Mouse (Mus musculus) forebrain, embryonic 16.5 days (tissue): ENCODE measurements around the gene Syt8. TPM values are rescaled to one million over a fixed set of nuclear protein-coding genes. Genes with fewer than 3 reads are reported as not detected.

Source experiments
- ATAC-seq: fragments of 200-750 bp; cut with Nextera tagmentation; 2 replicates; pipeline ENCODE4 v1.8.0; 2017; ENCODE audit warnings: mild to moderate bottlenecking, moderate library complexity
- H3K27ac ChIP-seq: fragments of 300-500 bp; sonication (generic); 2 replicates; pipeline ENCODE4 v1.5.1; 2014; ENCODE audit warnings: low read length, control low read depth
- H3K27me3 ChIP-seq: fragments of 300-500 bp; sonication (generic); replicated peaks from 2 replicates; pipeline ENCODE4 v1.6.1; 2014; ENCODE audit warnings: low read length; ENCODE audit not compliant: control insufficient read depth, insufficient read depth
- H3K36me3 ChIP-seq: fragments of 300-500 bp; sonication (generic); 2 replicates; pipeline ENCODE4 v1.6.1; 2014; ENCODE audit not compliant: control insufficient read depth, insufficient read depth
- H3K4me1 ChIP-seq: fragments of 300-500 bp; sonication (generic); replicated peaks from 2 replicates; pipeline ENCODE4 v1.6.1; 2014; ENCODE audit warnings: low read length; ENCODE audit not compliant: control insufficient read depth, insufficient read depth
- H3K4me2 ChIP-seq: fragments of 300-500 bp; sonication (generic); 2 replicates; pipeline ENCODE4 v1.6.1; 2014; ENCODE audit warnings: mild to moderate bottlenecking, low read length, control low read depth
- H3K4me3 ChIP-seq: fragments of 300-500 bp; sonication (generic); replicated peaks from 2 replicates; pipeline ENCODE4 v1.5.1; 2014; ENCODE audit warnings: mild to moderate bottlenecking, low read length, control low read depth
- H3K9ac ChIP-seq: fragments of 300-500 bp; sonication (generic); replicated peaks from 2 replicates; pipeline ENCODE4 v1.6.1; 2014; ENCODE audit warnings: low read depth, low read length, control low read depth
- H3K9me3 ChIP-seq: fragments of 300-500 bp; sonication (generic); 2 replicates; pipeline ENCODE4 v1.6.1; 2016; ENCODE audit warnings: low read length; ENCODE audit not compliant: control insufficient read depth
- WGBS: fragments of 180-500 bp; shearing (Covaris S2); extraction: QIAGEN DNeasy Blood & Tissue Kit; methylation state at CpG from one replicate; pipeline ENCODE4 v1.1.7; 2014; 5-methylcytosine and 5-hydroxymethylcytosine counted together
- polyA plus RNA-seq: library from polyadenylated mRNA; unstranded; fragments of >200 nt; fragmentation: Nextera tagmentation; extraction: Ambion mirVana; gene quantifications from 2 replicates; pipeline ENCODE4 v1.2.1, GENCODE M21; 2015

Syt8 gene
- not detected in 2 replicates for polyA plus RNA-seq

DNA sequence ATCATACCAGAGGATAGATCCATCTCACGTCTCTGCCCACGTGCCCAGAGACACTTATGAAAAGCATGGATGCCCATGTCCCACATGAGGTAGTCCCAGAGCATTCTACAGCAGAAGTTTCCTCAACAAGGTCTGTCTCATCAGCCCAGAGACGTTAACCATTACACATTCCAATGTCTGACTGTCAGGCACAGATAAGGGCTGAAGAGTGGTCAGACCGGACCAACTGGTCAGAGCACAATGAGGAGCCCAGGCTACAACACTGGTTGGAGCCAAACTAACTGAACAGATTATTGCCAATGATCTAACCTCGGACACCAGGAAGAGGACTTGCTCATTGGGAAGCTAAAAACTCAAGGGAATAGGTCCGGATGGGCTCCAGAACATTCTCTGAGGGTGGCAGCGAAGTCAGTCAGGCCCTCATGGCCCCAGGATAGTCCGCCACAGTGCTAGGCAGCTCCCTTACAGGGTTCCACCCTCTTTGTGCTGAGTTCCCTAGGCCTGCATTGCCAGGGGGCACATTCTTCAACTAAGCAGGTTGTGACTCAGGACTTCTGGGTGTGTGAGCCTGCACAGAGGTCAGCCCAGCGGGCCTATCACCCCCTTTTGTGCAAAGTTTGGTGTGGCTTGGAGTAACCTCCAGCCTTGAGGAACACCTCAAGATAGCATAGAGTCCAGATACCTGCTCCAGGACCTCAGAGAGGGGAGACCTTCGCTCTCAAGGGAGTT lies at the start of gene Syt8:
Gene Syt8, plus strand, starts transcription at position 714 of the 729 bp plus-strand sequence.
- no peak within 1 kb of the TSS for H3K27ac ChIP-seq
- H3K36me3 ChIP-seq, result no peaks in the 10 kb centered on the region
- no peaks in the 10 kb centered on the region for H3K9me3 ChIP-seq
- H3K4me3 ChIP-seq, result no peak within 1 kb of the TSS
- H3K27me3 ChIP-seq, result no peaks in the 10 kb centered on the region
- 90% methylated on average over 10 of the region's 10 CpGs for WGBS
- peaks cover 10% of the 10 kb centered on the region for H3K4me1 ChIP-seq
- no peak within 1 kb of the TSS for H3K9ac ChIP-seq
- ATAC-seq, result no peak
- no peak within 1 kb of the TSS for H3K4me2 ChIP-seq

DNA sequence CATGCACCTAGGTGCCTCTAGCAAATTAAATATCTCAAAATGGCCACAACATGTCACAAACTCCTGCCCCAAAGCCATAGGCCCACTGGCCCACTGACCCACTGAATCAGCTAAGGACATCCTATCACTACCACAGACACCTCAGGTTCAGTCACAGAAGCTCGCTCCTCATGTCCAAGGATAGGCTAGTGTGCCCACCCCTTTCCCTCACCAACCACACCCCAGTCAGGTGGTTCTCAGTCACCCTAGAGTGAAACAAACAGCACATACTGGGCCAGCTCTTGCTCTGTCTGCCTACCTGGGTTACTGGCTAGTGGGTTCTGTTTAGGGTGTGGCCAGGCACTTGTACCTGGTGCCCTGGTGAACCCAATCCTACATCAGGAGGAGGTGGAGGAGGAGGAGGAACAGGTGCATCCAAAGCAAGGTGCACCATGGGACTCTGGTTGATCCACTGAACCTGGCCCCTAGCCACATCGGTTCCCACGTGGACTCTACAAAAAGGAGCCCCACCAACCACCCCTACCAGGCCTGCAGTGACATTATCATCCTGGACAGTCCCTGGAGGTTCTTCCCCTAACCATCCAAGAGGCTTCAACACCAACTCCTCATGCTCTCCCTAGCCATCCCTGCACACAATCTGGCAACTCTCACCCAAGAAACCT lies 48.8 kb upstream of the Syt8 start:
- H3K27ac ChIP-seq, result no peak overlapping the region

DNA sequence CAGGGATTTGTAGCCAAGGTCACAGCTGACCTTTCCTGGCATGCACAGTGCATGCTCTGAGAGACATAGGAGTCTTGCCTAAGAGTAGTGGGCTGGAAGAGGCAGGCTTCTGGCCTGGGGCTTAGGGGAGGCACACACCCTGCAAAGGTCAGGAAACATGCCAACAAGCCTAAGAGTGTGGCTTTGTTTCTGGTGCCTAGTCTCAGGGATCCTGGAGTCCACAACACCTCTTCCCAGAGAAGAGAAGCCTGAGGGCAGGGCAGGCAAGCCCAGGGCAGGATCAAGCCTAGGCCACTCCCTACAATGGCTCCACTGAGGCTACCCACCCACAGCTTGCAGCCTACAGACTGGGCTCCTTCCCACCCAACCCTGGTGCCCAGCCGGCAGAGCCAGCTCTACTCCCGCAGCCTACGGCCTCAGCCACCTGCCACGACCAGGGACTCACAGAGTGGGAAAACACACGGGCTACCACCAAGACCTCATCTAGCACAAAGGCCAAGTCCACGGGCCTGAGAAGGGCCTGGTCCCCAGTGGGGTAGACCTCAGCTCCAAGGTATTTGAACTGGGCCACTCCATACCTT lies 47.9 kb upstream of the Syt8 start:
- Histone ChIP-seq H3K4me3 (peak overlapping the region; percentile 84), H3K36me3 (peaks cover 22% of the 10 kb centered on the region), H3K27me3 (no peaks in the 10 kb centered on the region), H3K4me1 (peaks cover 17% of the 10 kb centered on the region), H3K9ac (peak overlapping the region; percentile 86), H3K4me2 (peak overlapping the region; percentile 89), H3K9me3 (no peaks in the 10 kb centered on the region), H3K27ac (no peak overlapping the region)
- 70% methylated on average over 6 of the region's 6 CpGs for WGBS
- ATAC-seq, result no peak

More for the DNA sequence above, 48.8 kb upstream of the Syt8 start:
- ATAC-seq, result no peak
- Histone ChIP-seq H3K36me3 (peaks cover 27% of the 10 kb centered on the region), H3K4me3 (no peak overlapping the region), H3K9me3 (no peaks in the 10 kb centered on the region), H3K4me2 (peak overlapping the region; percentile 89), H3K27me3 (no peaks in the 10 kb centered on the region), H3K4me1 (peaks cover 17% of the 10 kb centered on the region), H3K9ac (no peak overlapping the region)
- 92% methylated on average over 3 of the region's 3 CpGs for WGBS

DNA sequence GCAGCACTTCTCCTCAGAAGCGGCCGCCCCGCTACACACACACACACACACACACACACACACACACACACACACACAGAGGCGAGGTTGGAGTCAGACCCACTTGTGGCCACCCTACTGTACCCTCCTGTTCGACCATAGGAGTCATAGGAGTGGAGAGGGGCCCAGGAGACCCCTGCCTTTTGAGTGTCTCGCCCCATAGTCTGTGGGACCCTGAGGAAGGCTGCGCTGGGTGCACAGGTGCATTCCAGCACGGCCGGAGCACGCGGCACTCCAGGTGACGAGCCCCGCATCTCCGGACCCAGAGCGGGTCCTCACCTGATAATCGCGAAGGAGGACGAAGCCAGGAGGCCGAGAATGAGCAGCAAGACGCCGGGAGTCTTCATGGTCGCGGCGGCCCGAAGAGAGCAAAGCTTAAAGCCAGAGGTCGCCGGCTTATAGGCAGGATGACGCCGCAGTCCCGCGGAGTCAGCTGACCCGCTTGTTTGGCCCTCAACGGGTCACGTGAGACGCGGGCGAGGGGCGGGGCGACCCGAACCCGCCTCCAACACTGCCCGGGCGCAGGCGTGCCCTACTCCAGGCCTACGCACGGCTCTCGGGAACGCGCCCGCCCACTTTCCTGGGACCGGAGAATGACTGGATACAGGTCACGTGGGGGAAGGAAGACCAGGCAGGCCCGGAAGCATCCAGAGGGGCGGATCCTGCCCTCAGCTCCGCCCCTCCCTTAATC lies 47.1 kb upstream of the Syt8 start, which contains the start of gene Ctsd:
Gene Ctsd, minus strand, starts transcription at position 620 of the 730 bp plus-strand sequence.
- under 1% methylated on average over 55 of the region's 55 CpGs for WGBS

DNA sequence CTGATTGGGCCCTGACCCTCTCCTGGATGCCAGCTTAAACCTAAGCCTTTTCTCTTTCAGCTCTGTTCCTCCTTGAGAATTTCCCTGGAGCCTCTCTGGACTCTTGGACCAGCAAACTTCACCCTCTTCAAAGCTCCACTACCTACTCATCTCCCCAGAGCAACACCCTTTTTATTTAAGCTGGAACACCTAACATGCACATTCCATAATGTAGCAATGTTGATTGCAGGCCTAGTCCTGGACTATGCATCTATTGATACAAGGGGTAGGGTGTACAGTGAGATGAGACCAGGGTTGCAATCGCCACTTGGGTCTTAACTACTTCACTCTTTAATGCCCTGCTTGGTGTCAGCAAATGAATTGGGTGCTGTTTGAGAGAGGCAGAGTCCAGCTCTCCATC lies 46.5 kb upstream of the Syt8 start:
- H3K4me2 ChIP-seq, result peak overlapping the region; percentile 89
- H3K27ac ChIP-seq, result peak overlapping the region; percentile 63; the same call in 1 of the 2 replicates
- WGBS, result 100% methylated on average over 1 of the region's 1 CpGs
- no peaks in the 10 kb centered on the region for H3K9me3 ChIP-seq
- H3K4me1 ChIP-seq, result peaks cover 17% of the 10 kb centered on the region
- peak overlapping the region; percentile 84 for H3K4me3 ChIP-seq
- peak; percentile 31 for ATAC-seq
- H3K9ac ChIP-seq, result peak overlapping the region; percentile 86
- no peaks in the 10 kb centered on the region for H3K27me3 ChIP-seq
- H3K36me3 ChIP-seq, result peaks cover 11% of the 10 kb centered on the region

More for the DNA sequence above, 47.1 kb upstream of the Syt8 start, which contains the start of gene Ctsd:
- peaks cover 17% of the 10 kb centered on the region for H3K4me1 ChIP-seq
- H3K4me2 ChIP-seq, result peak within 1 kb of the TSS; percentile 89
- ATAC-seq, result peak; percentile 98
- H3K4me3 ChIP-seq, result peak within 1 kb of the TSS; percentile 84
- no peaks in the 10 kb centered on the region for H3K27me3 ChIP-seq
- H3K9me3 ChIP-seq, result no peaks in the 10 kb centered on the region
- peak within 1 kb of the TSS; percentile 86 for H3K9ac ChIP-seq
- peaks cover 13% of the 10 kb centered on the region for H3K36me3 ChIP-seq
- peak within 1 kb of the TSS; percentile 63; the same call in 1 of the 2 replicates for H3K27ac ChIP-seq

DNA sequence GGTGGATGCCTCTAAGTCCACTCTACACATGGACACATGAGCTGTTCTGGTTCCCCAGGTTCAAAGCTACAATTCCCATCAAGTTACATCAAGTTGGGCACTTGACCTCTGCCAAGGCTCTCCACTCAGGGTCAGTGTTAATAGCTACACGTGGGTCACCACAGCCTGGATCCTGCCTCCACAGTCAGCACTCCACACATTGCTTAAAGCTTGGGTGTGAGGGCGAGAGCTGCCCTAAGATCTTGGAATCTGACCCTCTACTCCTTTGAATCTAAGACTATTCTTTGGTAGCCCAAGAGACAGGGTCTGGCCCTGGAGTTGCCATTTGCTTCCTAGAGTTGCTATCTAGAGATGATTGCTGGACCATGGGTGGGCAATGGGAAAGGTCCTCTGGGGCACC lies 45.9 kb upstream of the Syt8 start:
- Histone ChIP-seq H3K36me3 (peaks cover 11% of the 10 kb centered on the region), H3K9me3 (no peaks in the 10 kb centered on the region), H3K4me1 (peaks cover 17% of the 10 kb centered on the region), H3K27ac (no peak overlapping the region), H3K4me2 (no peak overlapping the region), H3K4me3 (no peak overlapping the region), H3K9ac (no peak overlapping the region), H3K27me3 (no peaks in the 10 kb centered on the region)
- ATAC-seq, result no peak
- WGBS, result 97% methylated on average over 2 of the region's 2 CpGs

DNA sequence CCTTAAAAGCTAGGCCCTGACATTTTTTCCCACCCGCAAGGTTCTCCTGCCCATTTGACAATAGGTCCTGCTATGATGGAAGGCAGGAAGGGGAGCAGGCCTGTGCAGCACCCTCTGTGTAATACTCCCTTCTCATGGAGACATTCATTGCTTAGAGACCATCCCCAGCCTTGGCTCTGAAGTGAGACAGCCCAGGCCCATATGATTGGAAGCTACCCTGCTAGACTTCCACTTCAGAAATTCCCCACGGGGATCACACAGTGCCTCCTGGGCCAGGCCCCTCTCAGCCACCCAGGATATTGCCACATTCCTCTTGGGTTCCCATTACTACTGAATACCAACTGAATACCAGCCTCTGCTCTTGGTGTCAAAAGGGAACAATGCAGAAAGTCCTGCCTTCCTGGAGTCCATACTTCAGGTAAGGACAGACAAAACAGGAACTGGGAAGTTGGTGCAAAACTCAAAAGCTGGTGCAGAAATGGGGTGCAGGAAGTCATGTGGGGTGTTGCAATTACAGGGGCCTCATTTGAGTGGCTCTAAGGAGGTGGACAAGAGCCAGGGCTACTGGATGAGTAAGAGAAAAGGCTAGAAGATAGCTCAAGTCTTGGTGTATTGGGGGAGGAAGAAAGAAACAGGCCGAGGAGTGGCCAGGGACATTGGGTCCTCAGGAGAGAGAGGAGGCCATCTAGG lies 44.5 kb upstream of the Syt8 start:
- Histone ChIP-seq H3K36me3 (peaks cover 4% of the 10 kb centered on the region), H3K27me3 (no peaks in the 10 kb centered on the region), H3K9me3 (no peaks in the 10 kb centered on the region), H3K27ac (no peak overlapping the region), H3K4me1 (peaks cover 17% of the 10 kb centered on the region), H3K4me3 (no peak overlapping the region), H3K4me2 (no peak overlapping the region), H3K9ac (no peak overlapping the region)
- ATAC-seq, result no peak
- 86% methylated on average over 3 of the region's 3 CpGs for WGBS

DNA sequence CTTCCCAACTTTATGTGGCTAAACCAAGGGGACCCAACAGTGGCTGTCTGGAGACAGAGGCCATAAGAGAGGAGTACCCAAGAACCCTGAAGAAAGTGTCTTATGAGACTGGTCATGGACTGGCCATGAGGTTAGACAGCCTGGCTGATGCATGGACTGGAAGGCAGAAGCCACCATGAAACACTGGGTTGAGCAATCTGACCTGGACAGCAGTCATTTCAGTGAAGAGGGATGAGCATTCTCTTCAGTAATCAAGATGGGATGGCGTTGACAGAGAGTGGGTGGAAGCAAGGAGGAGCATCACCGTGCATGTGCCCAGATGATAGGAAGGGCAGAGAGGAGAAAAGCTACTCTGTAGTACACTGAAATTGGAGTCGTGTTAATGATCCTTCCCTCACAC lies 43.5 kb upstream of the Syt8 start:
- no peak for ATAC-seq
- no peak overlapping the region for H3K4me3 ChIP-seq
- WGBS, result 84% methylated on average over 3 of the region's 3 CpGs

More for the DNA sequence above, 43.5 kb upstream of the Syt8 start:
- H3K27me3 ChIP-seq, result no peaks in the 10 kb centered on the region
- H3K9me3 ChIP-seq, result no peaks in the 10 kb centered on the region
- no peak overlapping the region for H3K27ac ChIP-seq
- H3K36me3 ChIP-seq, result no peaks in the 10 kb centered on the region
- peaks cover 13% of the 10 kb centered on the region for H3K4me1 ChIP-seq
- H3K4me2 ChIP-seq, result no peak overlapping the region
- H3K9ac ChIP-seq, result no peak overlapping the region
